Mouse (Mus musculus) megakaryocyte, adult 5-6 weeks (primary cell): ENCODE measurements around the gene Srl. TPM values are rescaled to one million over a fixed set of nuclear protein-coding genes. Genes with fewer than 3 reads are reported as not detected.

Experiments used
- ATAC-seq: 2 replicates; pipeline ENCODE4 v1.8.0; 2016; ENCODE audit warnings: mild to moderate bottlenecking, inconsistent platforms; ENCODE audit not compliant: poor library complexity, severe bottlenecking
- total RNA-seq, 2 experiments: library from RNA; stranded (forward) in 1 of 2; stranded (reverse) in 1 of 2; fragments of 153-499, 151-499 nt in 1 of 2; fragments of 221-1000, 200-1000 nt in 1 of 2; gene quantifications; 2 replicates each; pipeline versions ENCODE4 v1.2.3 to v1.2.4; 2015 to 2017

Srl gene
- total RNA-seq, 2 experiments from 2014 or later: 1.8 to 2.9 TPM

GRCm38 (mm10) chr16:4474882-4475803 lies 66.5 kb downstream of the Srl start:
- ATAC-seq: peak; percentile 89

- ATAC-seq: peak; percentile 25
Measured at GRCm38 (mm10) chr16:4474040-4474881, 67.4 kb downstream of the Srl start.

- no peak for ATAC-seq
Measured at GRCm38 (mm10) chr16:4473231-4473630, 68.4 kb downstream of the Srl start.

- ATAC-seq: no peak
Measured at GRCm38 (mm10) chr16:4472687-4473086, 68.9 kb downstream of the Srl start.

GRCm38 (mm10) chr16:4469599-4470352 lies 71.8 kb downstream of the Srl start:
- ATAC-seq: no peak

- ATAC-seq: peak; percentile 66
Measured at GRCm38 (mm10) chr16:4464529-4465089, 77.0 kb downstream of the Srl start.

GRCm38 (mm10) chr16:4457927-4458326 lies 83.7 kb downstream of the Srl start:
- no peak for ATAC-seq

GRCm38 (mm10) chr16:4456391-4456790 lies 85.2 kb downstream of the Srl start:
- ATAC-seq: no peak

GRCm38 (mm10) chr16:4455693-4456092 lies 85.9 kb downstream of the Srl start:
- ATAC-seq: peak; percentile 47

GRCm38 (mm10) chr16:4454563-4454962 lies 87.1 kb downstream of the Srl start:
- ATAC-seq: no peak

- ATAC-seq: no peak
Measured at GRCm38 (mm10) chr16:4449418-4449817, 92.2 kb downstream of the Srl start.

GRCm38 (mm10) chr16:4448235-4448634 lies 93.4 kb downstream of the Srl start:
- ATAC-seq: no peak

- no peak for ATAC-seq
Measured at GRCm38 (mm10) chr16:4446395-4446794, 95.2 kb downstream of the Srl start.

GRCm38 (mm10) chr16:4444378-4444777 lies 97.2 kb downstream of the Srl start:
- ATAC-seq: no peak

- ATAC-seq: no peak
Measured at GRCm38 (mm10) chr16:4439302-4440066, 102.1 kb downstream of the Srl start.

GRCm38 (mm10) chr16:4436738-4437137 lies 104.9 kb downstream of the Srl start:
- no peak for ATAC-seq

GRCm38 (mm10) chr16:4435371-4435770 lies 106.2 kb downstream of the Srl start:
- no peak for ATAC-seq

GRCm38 (mm10) chr16:4431841-4432240 lies 109.8 kb downstream of the Srl start:
- no peak for ATAC-seq

GRCm38 (mm10) chr16:4431013-4431412 lies 110.6 kb downstream of the Srl start:
- no peak for ATAC-seq

- ATAC-seq: no peak
Measured at GRCm38 (mm10) chr16:4430232-4430631, 111.4 kb downstream of the Srl start.
